14 mouse cellular contexts compared by ENCODE assay signal in the genomic region with DNA sequence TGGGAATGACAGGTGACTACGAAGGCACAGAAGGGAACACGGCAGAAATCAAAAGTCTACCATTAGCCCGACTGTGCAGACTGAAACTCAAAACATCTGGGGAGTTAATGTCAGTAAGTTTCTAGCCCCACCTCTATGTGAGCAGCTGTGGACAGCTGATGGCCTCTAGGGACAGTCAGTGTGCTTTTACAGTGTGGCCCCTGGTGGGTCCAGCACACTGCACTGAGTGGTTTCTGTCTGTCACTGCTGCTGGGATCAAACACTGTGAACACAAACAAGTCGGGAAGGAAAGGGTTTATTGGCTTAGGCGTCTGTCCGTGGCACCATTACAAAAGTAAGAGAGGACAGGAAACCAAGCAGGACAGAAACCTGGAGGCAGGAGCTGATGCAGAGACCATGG.
"Had no signal": no experiment of that assay in that cellular context is flagged by ENCODE, and none has a peak within 500 bp of the region (broad histone marks: within the 10 kb centered on the region; RNA-seq: fewer than 3 reads in every experiment).

No protein-coding gene starts in this region.

- H3K27ac ChIP-seq: midbrain, embryonic 10.5 days; midbrain, embryonic 13.5 days; midbrain, embryonic 15.5 days; neural tube, embryonic 12.5 days; stomach, embryonic 15.5 days; stomach, postnatal 0 days had no signal

- H3K9ac ChIP-seq: lung, embryonic 14.5 days; midbrain, embryonic 13.5 days; midbrain, embryonic 15.5 days; neural tube, embryonic 12.5 days; stomach, embryonic 15.5 days had no signal

- H3K27me3 ChIP-seq: midbrain, embryonic 13.5 days; midbrain, embryonic 15.5 days; neural tube, embryonic 12.5 days; stomach, embryonic 15.5 days had no signal

- H3K4me3 ChIP-seq: midbrain, embryonic 10.5 days; midbrain, embryonic 13.5 days; midbrain, embryonic 15.5 days; neural tube, embryonic 12.5 days; stomach, embryonic 15.5 days had no signal

- H3K9me3 ChIP-seq: midbrain, embryonic 10.5 days; midbrain, embryonic 13.5 days; midbrain, embryonic 15.5 days; neural tube, embryonic 12.5 days; stomach, embryonic 15.5 days had no signal

- H3K4me1 ChIP-seq: neural tube, embryonic 12.5 days had no signal

- H3K36me3 ChIP-seq: midbrain, embryonic 13.5 days; midbrain, embryonic 15.5 days; neural tube, embryonic 12.5 days had no signal

- H3K4me2 ChIP-seq: lung, embryonic 14.5 days; midbrain, embryonic 13.5 days; midbrain, embryonic 15.5 days; neural tube, embryonic 12.5 days; stomach, embryonic 15.5 days had no signal

- ATAC-seq: midbrain, embryonic 13.5 days; midbrain, embryonic 15.5 days had no signal

- DNase-seq: lung, adult 18-20 months; lung, embryonic 14.5 days; lung, postnatal 10 days; lung, postnatal 4 days; right cerebral cortex, postnatal 14 days; thymus, adult 2 months; thymus, postnatal 25 days; thymus, postnatal 4 days had no signal
